Mouse (Mus musculus): ENCODE data around the gene Rapgef4.
"Not testable (repeated sequence)": the region's sequence is repeated elsewhere in the genome, so short reads cannot be mapped to it uniquely, and the experiment has no call there.

Gene Rapgef4

GRCm38 (mm10) chr2:72117138-72118011 is 136.3 kb downstream of the Rapgef4 start:
- no peak for DNase-seq (ENCODE audit: low spot score)

GRCm38 (mm10) chr2:72120211-72120610 is 139.2 kb downstream of the Rapgef4 start:
- no peak for DNase-seq (ENCODE audit: low spot score)

DNA sequence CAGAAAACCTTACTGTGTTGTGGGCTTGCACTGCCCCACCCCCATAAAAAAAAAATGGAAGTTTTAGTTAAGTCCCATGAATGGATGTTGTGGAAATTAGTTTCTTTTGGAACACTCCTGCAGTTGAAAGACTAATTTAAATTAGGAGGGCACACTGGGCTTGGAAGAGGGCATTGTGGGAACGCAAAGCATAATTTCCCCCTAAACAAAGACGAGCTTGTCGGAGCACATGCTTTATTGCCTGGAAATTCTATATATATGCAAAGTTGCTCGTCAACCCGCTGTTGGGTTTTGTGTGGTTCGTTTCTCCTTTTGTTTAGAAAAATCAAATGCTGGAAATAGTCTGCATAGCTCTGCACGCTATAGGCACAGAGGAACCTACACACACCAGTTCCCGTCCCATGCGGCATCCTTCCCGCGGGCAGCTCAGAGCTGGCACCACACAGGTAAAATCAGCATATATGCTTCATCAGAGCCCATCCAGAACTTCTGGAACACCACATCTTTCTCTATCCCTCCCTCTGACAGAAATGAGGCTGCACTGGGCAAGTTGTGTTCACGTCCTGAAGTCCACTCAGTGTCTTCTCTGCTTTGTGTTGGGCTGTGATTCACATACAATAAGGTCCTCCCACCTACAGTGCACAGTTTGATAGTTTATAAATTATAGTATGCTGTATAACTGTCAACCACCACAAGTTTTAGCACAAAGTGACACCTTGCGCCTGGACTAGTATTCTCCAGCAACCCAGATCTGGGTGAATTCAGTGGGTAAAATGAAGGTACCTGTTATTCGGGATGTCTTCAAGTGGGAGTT is 141.6 kb downstream of the Rapgef4 start:
- DNase-seq (ENCODE audit: low spot score), result no peak

GRCm38 (mm10) chr2:72123851-72124250 is 142.8 kb downstream of the Rapgef4 start:
- no peak for DNase-seq (ENCODE audit: low spot score)

- DNase-seq (ENCODE audit: low spot score), result no peak
These were observed 144.7 kb downstream of the Rapgef4 start for GRCm38 (mm10) chr2:72125786-72126185.

- no peak for DNase-seq (ENCODE audit: low spot score)
These were observed 145.4 kb downstream of the Rapgef4 start for GRCm38 (mm10) chr2:72126411-72126810.

GRCm38 (mm10) chr2:72129612-72130311 is 148.7 kb downstream of the Rapgef4 start:
- DNase-seq (ENCODE audit: low spot score), result no peak

- DNase-seq (ENCODE audit: low spot score), result peak; percentile 75
These were observed 151.2 kb downstream of the Rapgef4 start for GRCm38 (mm10) chr2:72132222-72132621.

DNA sequence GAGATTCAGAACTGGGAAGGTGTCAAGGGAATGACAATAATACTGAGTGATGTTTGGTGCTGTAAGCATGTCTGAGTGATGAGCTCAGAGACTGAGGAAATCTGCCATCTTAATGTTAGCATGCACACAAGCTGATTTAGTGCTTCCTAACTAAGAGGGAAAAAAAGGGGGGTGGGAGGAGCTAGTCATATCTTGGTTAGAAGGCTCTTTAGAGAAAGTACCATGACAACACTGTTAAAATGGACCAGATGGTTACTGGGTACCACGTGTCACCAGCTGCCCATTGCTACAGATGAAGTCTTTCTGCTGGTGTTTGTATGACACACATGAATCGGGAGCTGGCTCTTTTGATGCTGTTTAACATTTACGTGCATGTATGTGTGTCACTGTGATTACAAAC is 155.0 kb downstream of the Rapgef4 start:
- no peak for DNase-seq (ENCODE audit: low spot score)

- no peak for DNase-seq (ENCODE audit: low spot score)
These were observed 155.6 kb downstream of the Rapgef4 start for GRCm38 (mm10) chr2:72136486-72137264.

- DNase-seq (ENCODE audit: low spot score), result no peak
These were observed 159.1 kb downstream of the Rapgef4 start for GRCm38 (mm10) chr2:72139863-72140845.

GRCm38 (mm10) chr2:72141091-72141490 is 160.1 kb downstream of the Rapgef4 start:
- DNase-seq (ENCODE audit: low spot score), result no peak

GRCm38 (mm10) chr2:72141732-72142131 is 160.7 kb downstream of the Rapgef4 start:
- not testable (repeated sequence) for DNase-seq (ENCODE audit: low spot score)

GRCm38 (mm10) chr2:72143413-72143812 is 162.4 kb downstream of the Rapgef4 start:
- no peak for DNase-seq (ENCODE audit: low spot score)

- no peak for DNase-seq (ENCODE audit: low spot score)
These were observed 163.6 kb downstream of the Rapgef4 start for GRCm38 (mm10) chr2:72144576-72145200.

- no peak for DNase-seq (ENCODE audit: low spot score)
These were observed 164.3 kb downstream of the Rapgef4 start for GRCm38 (mm10) chr2:72145281-72145875.

DNA sequence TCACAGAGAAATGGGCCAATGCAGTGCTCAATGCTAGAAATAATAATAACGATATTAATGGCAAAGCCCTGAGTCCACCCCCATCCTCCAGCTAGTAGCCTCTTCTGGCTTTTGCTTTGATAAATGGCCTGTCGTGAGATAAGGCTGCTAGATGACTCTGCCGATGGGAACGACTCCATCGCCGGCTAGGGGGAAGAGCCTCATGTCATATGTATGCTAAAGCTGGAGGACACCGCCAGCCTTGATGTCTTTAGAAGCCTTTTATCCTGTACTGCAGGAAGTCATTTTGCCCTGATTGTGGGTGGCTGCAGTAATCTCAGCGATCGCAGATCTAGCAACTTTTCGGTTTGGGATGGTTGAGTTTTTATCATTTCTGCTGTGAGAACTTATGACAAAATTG is 165.0 kb downstream of the Rapgef4 start:
- DNase-seq (ENCODE audit: low spot score), result no peak

DNA sequence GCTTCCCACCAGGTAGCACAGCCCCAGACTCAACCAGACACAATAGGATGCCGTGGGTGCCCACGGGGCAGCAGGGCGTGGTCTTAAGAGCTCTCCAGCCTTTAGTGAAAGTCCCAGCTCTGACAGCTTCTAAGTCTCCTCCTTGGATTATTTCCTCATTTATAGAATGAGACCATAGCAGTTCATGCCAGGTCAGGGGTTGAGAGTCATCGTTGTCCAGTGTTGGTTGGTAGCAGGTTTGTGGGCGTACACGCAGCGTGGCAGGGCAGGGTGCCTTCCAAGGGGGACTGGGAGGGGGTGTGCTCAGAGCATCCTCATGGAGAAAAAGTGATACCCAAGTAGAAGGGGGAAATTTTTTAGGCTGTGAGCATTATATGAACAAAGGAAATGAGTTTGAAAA is 166.2 kb downstream of the Rapgef4 start:
- DNase-seq (ENCODE audit: low spot score), result no peak

DNA sequence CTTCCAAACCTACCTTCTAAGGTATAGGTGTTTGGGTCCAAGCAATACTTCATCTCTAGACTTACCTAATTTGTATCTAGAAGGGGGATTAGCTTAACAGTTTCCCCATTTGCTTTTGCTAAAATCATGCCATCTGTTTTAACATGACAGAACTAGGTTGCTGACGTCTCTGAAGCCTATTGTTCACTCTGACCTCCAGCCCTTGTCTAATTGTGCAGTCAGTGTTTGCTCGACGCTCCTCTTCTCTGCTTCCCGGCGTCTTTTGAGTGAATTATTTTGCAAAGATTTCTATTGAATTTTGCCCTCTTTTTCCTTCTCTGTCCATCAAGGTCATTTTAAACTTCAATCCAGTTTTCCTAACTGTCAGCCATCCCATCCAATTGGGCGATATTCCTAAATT is 166.7 kb downstream of the Rapgef4 start:
- DNase-seq (ENCODE audit: low spot score), result no peak

GRCm38 (mm10) chr2:72148647-72149046 is 167.6 kb downstream of the Rapgef4 start:
- no peak for DNase-seq (ENCODE audit: low spot score)
